Mouse (Mus musculus) embryonic fibroblast, embryonic 13.5 days (primary cell): ENCODE results near the gene Pet117.

ENCODE experiments used
- CTCF ChIP-seq: IDR thresholded peaks from 2 replicates; pipeline ENCODE4 v1.5.1; 2011; ENCODE audit warnings: mild to moderate bottlenecking, control low read depth, low read length, moderate library complexity, borderline replicate concordance; ENCODE audit not compliant: insufficient read depth
- POLR2A ChIP-seq: IDR thresholded peaks from 2 replicates; pipeline ENCODE4 v1.6.1; 2011; ENCODE audit warnings: low read depth, mild to moderate bottlenecking, control low read depth, low read length, moderate library complexity

- TF ChIP-seq CTCF: no peak
- no peak for TF ChIP-seq POLR2A
These were observed 19.6 kb downstream of the Pet117 start for GRCm38 (mm10) chr2:144388416-144388815.
